Mouse (Mus musculus): ENCODE measurements around the gene Atraid.

Atraid gene

GRCm38 (mm10) chr5:31054261-31055215, 6.4 kb downstream of the Atraid start, which contains the start of gene Cad:
Gene Cad, plus strand, starts transcription at chr5:31054780.
- peak; percentile 95 for DNase-seq (ENCODE audit: low read depth, low spot score)

- DNase-seq (ENCODE audit: low read depth, low spot score) = peak; percentile 31
Measured at GRCm38 (mm10) chr5:31055216-31056140, 7.4 kb downstream of the Atraid start.

GRCm38 (mm10) chr5:31069810-31070209, 21.7 kb downstream of the Atraid start:
- DNase-seq (ENCODE audit: low read depth, low spot score) = no peak

- DNase-seq (ENCODE audit: low read depth, low spot score) = no peak
Measured at GRCm38 (mm10) chr5:31071059-31071458, 22.9 kb downstream of the Atraid start.

- no peak for DNase-seq (ENCODE audit: low read depth, low spot score)
Measured at GRCm38 (mm10) chr5:31071821-31072220, 23.7 kb downstream of the Atraid start.

- no peak for DNase-seq (ENCODE audit: low read depth, low spot score)
Measured at GRCm38 (mm10) chr5:31073176-31073575, 25.1 kb downstream of the Atraid start.

GRCm38 (mm10) chr5:31076346-31076745, 28.2 kb downstream of the Atraid start:
- DNase-seq (ENCODE audit: low read depth, low spot score) = no peak

GRCm38 (mm10) chr5:31080059-31080794, 32.1 kb downstream of the Atraid start:
- DNase-seq (ENCODE audit: low read depth, low spot score) = no peak

GRCm38 (mm10) chr5:31080795-31081164, 32.7 kb downstream of the Atraid start:
- DNase-seq (ENCODE audit: low read depth, low spot score) = no peak

GRCm38 (mm10) chr5:31081386-31081785, 33.3 kb downstream of the Atraid start:
- peak; percentile 69 for DNase-seq (ENCODE audit: low read depth, low spot score)

GRCm38 (mm10) chr5:31082355-31082754, 34.2 kb downstream of the Atraid start:
- DNase-seq (ENCODE audit: low read depth, low spot score) = peak; percentile 73

GRCm38 (mm10) chr5:31082935-31083625, 35.0 kb downstream of the Atraid start:
- DNase-seq (ENCODE audit: low read depth, low spot score) = no peak

GRCm38 (mm10) chr5:31083949-31084348, 35.8 kb downstream of the Atraid start:
- DNase-seq (ENCODE audit: low read depth, low spot score) = peak; percentile 41

- no peak for DNase-seq (ENCODE audit: low read depth, low spot score)
Measured at GRCm38 (mm10) chr5:31086606-31087005, 38.5 kb downstream of the Atraid start.

- no peak for DNase-seq (ENCODE audit: low read depth, low spot score)
Measured at GRCm38 (mm10) chr5:31087131-31087530, 39.0 kb downstream of the Atraid start.

GRCm38 (mm10) chr5:31092231-31092975, 44.3 kb downstream of the Atraid start:
- DNase-seq (ENCODE audit: low read depth, low spot score) = no peak

GRCm38 (mm10) chr5:31093151-31094041, 45.3 kb downstream of the Atraid start:
- peak; percentile 53 for DNase-seq (ENCODE audit: low read depth, low spot score)

GRCm38 (mm10) chr5:31094100-31094798, 46.1 kb downstream of the Atraid start:
- peak; percentile 42 for DNase-seq (ENCODE audit: low read depth, low spot score)
